Mouse (Mus musculus) retina, postnatal 7 days (tissue): ENCODE results near the gene Gapt.

Experiments
- DNase-seq: peaks from one replicate; pipeline ENCODE4 v3.0.0-alpha.2; 2012; ENCODE audit warnings: low read depth, low spot score

Gapt gene

GRCm38 (mm10) chr13:110346707-110347106 is 10.3 kb downstream of the Gapt start:
- DNase-seq, result no peak

- no peak for DNase-seq
Observed at GRCm38 (mm10) chr13:110342602-110343001, 14.4 kb downstream of the Gapt start.

- no peak for DNase-seq
Observed at GRCm38 (mm10) chr13:110332958-110333597, 23.9 kb downstream of the Gapt start.

GRCm38 (mm10) chr13:110318746-110319145 is 38.3 kb downstream of the Gapt start:
- no peak for DNase-seq

- no peak for DNase-seq
Observed at GRCm38 (mm10) chr13:110307188-110307587, 49.8 kb downstream of the Gapt start.
